Mouse (Mus musculus) thymus, adult 18-20 months (tissue): Measurements from ENCODE around the gene Gm9603.
"Not testable (repeated sequence)": the region's sequence is repeated elsewhere in the genome, so short reads cannot be mapped to it uniquely, and the experiment has no call there.

Experiments used
- DNase-seq, 2 experiments: peaks; one replicate each; pipeline ENCODE4 v3.0.0; 2022; ENCODE audit warnings: mixed read lengths in 2 of 2

Gm9603 gene

DNA sequence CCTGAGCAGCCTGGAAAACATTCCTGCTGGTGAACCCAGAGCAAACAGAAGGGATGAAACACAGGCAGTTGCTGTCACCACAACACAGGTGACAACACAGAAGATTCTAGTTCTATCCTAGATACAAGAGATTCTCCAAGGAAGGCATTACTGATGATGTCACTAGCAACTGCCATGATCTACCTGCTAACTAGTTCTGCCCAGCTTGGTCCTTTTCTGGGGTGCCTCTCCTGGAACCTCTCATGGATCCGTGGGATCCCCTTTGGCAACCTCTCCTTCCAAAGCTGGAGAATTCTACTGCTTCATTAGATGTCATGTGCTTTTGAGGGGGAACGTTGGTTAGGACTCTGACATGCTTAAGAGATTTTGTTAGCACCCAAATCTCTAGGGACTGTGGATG is at the start of gene Gm9603:
Gene Gm9603 (minus strand): TSS at position 101 of the 400 bp plus-strand sequence.
- DNase-seq: not testable (repeated sequence)

DNA sequence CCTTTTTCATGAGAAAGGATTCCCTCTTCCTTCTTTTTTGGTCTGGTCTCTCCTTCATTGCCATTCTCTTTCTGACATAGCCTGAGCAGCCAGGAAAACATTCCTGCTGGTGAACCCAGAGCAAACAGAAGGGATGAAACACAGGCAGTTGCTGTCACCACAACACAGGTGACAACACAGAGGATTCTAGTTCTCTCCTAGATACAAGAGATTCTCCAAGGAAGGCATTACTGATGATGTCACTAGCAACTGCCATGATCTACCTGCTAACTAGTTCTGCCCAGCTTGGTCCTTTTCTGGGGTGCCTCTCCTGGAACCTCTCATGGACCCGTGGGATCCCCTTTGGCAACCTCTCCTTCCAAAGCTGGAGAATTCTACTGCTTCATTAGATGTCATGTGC is 54.3 kb downstream of the Gm9603 start, which contains the start of gene Gm8265:
Gene Gm8265 (minus strand): TSS at position 101 of the 400 bp plus-strand sequence.
- not testable (repeated sequence) for DNase-seq
